Mouse (Mus musculus): ENCODE measurements at regions not wholly inside any gene's neighbourhood (a gene's known extent, or its start where the extent isn't known, plus 50 kb on each side); places are given as distances from the start of the nearest gene placed in this dataset.

DNA sequence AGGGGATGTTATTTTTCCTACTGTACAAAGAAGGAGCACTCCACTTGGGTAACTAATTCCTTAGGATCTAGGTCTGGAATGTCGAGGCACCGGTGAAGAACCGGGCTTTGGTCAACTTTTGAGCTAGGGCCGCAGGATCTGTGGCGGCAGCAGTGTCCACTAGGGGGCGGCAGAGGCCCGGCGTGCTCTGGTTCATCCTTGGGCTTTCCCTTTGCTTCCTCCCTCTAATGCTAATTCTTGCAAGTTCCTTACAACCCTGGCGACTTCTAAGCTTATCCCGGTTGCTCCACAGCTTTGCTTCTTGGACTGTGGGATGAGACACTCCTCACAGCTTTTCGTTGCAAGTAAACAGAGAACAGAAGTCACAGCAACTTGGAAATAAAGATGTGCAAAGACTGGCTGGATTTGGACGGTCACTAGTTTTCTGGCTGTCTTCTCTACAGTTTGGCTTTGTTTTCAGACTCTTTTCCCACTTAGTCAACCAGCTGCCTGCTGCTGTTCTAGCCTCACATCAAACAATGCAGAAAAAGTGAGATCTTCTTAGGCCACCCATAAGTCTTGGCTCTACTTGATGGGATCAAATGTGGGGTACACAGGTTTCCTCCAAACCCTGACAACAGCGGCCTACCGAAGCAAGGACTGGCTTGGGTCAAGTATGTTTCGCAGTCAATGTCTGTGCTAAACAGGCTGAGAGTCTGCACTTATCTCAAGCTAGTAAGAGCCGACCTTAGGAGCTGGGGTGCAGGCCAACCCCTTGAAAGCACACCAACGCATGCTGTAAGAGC lies 51.2 kb upstream of the Tmem72 start:
- DNase-seq (ENCODE audit: low read depth): peak; percentile 41

GRCm38 (mm10) chr6:116774954-116775675 lies 58.4 kb upstream of the Tmem72 start:
- peak; percentile 10 for DNase-seq (ENCODE audit: low read depth)

DNA sequence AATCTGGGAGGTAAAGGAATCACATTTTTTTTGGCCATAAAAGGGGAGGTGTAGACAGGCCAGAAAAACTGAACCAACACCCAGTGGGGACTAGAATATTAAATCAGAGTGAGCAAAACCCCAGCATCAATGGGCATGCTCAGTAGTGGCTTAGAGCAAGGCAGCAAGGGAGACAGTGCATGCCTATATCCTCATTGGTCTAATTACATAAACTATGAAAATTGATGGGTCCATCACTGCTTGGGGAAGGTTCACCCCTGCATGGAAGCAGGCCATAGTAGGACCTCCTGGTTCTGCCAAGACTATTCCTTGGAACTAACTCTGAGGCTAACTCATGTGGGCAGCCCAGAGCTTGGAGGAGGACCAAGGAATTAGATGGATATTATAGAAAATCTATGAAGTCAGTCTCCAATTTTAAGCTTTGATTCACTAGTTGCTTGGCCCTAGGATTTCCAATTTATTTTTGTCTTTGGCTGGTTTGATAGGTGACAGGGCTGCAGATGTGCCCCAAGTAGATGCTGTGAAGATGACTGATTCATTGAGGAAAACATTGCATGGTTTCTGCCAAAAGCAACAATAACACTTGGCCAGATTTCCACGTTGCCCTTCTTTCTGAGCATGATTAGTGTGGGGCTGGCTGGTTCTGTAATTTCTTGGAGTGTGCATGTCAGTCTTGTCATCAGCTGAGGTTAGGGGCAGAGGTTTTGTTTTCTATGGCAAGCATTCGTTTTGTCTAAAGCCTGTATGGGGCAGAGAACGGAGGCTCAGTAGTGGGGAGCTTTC lies 70.0 kb upstream of the Tmem72 start:
- DNase-seq (ENCODE audit: low read depth): no peak

DNA sequence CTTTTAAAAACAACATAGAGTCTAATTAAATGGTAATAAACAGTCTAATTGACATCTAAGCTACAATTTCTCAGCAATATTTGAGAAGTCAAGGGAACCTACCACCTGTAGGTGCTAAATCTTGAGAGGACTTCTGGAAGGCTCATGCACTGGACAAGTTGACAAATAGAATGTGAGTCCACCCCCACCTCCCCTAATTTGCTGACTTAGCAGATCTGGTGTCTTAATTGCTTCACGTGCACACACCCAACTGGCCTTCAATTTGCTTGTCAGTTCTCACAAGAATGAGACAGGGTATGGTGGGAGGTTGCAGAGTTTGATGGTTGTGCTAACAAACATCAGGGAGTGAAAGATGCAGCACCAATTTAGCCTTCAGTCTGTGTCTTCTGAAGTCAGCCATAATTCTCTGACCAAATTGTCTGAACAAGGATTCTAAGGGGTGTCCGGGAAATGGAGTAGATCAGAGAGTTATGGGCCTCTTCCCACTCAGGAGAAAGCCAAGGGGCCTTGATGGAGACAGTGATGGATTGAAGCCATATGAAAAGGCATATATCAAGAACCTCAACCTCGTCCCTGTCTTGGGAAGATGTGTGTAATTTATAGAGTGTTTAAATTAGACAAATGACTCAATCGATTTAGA lies 76.7 kb upstream of the Tmem72 start:
- no peak for DNase-seq (ENCODE audit: low read depth)

- no peak for DNase-seq (ENCODE audit: low read depth)
These were observed 77.2 kb upstream of the Tmem72 start for GRCm38 (mm10) chr6:116793961-116794336.

GRCm38 (mm10) chr6:116821215-116821912 lies 104.7 kb upstream of the Tmem72 start:
- no peak for DNase-seq (ENCODE audit: low read depth)

DNA sequence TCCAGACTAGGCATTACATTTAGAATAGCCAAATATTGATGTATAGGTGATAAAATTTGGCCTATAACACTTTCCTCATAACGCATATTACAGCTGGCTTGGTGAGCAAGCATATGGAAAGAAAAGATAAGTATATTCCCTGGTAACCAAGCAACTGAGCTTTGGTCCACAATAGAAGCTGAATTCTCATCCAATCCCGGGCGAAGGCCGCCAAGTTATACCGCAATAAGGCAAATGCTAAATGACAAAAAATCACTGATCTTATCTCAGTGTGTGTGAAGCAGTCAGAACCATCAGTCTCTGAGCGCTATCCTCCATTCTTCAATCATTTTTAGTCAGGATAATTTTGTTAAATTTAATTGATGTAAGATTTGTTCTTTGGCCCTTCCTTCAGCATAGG lies 105.9 kb upstream of the Tmem72 start:
- no peak for DNase-seq (ENCODE audit: low read depth)

DNA sequence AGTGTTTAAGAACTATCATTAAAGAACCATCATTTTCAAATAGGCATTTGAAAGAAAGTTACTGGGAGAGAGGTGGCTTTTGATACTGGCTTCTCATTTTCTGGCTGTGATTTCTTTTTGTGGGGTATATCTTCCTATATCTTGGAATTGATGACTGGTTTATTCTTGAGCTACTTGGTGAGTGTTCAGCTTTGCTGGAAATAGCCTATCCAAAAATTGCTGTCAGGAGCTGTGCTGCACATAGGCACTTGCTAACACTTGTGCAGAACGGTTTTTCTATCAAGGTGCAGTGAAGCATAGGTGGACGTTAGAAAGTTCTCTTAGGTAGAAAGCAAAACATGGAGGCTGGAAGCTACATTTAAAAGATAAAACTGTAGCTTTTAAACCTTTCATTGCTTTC lies 108.9 kb upstream of the Tmem72 start:
- DNase-seq (ENCODE audit: low read depth): no peak

GRCm38 (mm10) chr6:116829341-116829740 lies 112.6 kb upstream of the Tmem72 start:
- DNase-seq (ENCODE audit: low read depth): no peak

DNA sequence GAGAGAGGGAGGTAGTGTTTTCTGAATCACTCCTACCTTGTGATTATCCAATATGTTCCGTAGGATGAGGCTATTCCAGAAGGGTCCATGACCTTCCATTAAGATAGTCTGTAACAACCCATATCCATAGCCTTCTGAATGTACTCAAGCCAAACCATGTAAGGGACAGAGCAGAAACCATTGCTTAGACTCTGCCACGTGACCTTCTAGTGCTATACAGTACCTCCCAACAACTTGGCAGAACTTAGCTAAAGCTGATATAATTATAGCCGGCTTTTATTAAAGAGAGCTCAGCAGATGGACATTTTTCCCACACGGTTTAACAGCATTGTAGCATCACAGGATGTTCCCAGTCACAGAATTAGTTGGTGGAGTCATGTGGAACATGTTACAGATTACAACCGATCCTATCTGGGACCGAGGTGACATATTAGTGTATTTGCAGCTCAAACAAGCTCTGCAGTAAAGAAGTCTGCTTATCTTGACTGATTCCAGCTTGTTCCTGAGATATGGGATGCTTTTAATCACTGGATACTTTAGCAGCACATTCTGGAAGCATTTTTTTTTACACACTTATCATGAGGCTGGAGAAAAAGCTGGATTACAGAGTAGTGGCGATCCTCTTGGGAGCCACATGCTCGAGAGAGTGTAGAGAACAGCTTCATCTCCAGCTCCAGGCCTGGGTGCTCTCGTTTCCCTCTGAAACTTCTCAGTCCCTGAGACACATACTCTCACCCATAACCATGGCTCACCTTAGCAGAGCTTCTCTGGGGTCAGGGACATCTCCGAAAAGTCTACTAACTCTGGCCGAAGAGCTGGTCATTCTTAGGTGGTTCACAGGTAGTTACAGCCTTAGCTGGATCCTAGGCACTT lies 129.5 kb upstream of the Tmem72 start:
- no peak for DNase-seq (ENCODE audit: low read depth)

DNA sequence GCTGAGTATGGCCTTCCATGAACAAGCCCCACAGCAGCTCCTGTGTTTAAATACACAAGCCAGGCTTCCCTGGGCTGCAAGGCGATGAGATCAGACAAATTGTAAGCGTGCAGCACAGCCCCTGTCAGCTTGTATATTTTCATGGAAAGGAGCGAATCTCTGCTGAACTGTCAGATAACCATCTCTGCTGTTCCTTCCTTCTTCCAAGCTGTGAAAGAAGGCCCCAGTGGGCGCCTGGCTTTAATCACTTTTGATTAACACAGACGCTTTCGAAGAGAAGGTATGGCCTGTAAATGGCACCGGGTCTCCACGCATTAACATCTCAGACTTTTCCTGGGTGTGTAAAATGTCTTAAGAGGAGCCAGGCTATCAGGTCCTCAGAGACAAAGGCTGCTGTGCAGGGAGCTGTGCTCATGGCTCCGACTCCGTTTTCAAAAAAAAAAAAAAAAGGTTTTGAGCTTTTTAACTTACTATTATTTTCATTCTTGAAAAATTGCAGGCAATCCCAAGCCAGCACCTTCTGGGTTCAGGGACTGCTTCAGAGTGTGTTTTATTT lies 131.9 kb upstream of the Tmem72 start:
- no peak for DNase-seq (ENCODE audit: low read depth)

DNA sequence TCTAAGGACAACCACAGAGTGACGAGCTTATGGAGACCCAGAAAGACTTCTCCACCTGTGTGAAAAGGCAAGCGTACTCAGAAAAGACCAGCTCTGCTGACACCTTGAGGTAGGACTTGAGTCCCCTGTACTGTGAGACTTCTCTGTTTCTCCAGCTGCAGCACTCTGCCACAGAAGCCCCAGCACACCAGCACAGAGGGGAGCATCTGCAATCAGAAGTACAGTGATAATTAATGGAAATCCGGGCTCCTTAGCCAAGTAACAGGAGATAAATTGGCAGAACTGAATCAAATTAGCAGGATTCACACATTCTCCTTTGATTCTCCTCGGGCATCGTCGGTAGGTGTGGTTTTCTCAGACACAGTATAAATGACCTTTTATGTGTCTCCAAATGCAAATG lies 137.3 kb upstream of the Tmem72 start:
- DNase-seq (ENCODE audit: low read depth): no peak

- DNase-seq (ENCODE audit: low read depth): no peak
These were observed 139.4 kb upstream of the Tmem72 start for GRCm38 (mm10) chr6:116856093-116856492.

- DNase-seq (ENCODE audit: low read depth): no peak
These were observed 140.3 kb upstream of the Tmem72 start for GRCm38 (mm10) chr6:116856917-116857491.

DNA sequence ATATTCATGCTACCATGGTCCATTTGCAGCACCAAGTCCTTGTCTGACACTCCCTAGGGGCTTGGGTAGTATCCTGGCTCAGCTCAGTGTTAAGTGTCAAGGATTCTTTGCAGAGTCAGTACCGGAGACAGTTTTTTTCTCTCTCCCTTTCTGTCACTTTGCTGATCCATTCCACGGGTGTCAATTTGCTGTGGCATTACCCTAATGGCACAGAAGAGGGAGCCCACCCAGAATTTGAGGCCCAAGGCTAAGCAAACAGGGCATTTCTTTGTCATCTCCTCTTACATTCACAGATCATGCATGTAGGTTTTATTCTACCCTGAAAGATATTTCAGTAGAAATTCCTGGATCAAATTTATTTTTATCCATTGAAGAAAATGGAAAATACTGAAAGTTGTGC lies 146.4 kb upstream of the Tmem72 start:
- DNase-seq (ENCODE audit: low read depth): no peak

DNA sequence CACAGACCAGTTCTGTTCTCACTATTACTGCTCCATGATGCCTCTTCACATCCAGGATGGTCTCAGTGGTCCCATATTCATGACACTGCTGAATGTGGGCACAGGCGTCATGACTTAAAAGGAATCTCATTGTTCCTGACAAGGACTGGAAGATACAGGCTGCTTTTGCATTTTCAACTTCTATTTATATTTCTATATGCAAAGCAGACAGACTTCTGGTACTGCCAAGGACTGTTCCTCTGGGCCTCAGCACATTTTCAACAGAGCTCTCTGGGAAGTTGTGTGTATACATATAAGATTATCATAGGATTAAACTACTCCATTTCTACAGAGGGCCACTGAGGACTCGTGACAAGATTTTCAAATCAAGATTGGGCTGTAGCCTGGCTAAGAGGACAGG lies 146.9 kb upstream of the Tmem72 start:
- no peak for DNase-seq (ENCODE audit: low read depth)

DNA sequence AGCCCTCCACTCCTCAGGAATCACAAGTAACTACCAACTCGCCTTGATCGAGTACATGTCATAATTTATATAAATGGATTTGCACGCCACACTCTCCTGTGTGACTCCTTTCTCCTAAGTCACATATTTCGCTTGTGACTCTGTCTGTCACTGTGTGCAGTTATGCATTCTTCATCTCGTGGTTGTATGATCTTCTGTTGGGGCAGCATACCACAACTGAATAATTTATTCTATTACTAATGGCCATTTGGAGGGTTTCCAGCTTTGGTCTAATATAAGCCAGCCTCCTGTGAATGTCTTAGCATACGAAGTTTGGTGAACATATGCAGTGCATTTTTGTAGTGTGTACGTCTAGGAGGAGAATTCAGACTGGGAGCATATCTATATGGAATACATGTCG lies 176.6 kb upstream of the Tmem72 start:
- no peak for DNase-seq (ENCODE audit: low read depth)

GRCm38 (mm10) chr6:116894252-116894651 lies 177.5 kb upstream of the Tmem72 start:
- no peak for DNase-seq (ENCODE audit: low read depth)

DNA sequence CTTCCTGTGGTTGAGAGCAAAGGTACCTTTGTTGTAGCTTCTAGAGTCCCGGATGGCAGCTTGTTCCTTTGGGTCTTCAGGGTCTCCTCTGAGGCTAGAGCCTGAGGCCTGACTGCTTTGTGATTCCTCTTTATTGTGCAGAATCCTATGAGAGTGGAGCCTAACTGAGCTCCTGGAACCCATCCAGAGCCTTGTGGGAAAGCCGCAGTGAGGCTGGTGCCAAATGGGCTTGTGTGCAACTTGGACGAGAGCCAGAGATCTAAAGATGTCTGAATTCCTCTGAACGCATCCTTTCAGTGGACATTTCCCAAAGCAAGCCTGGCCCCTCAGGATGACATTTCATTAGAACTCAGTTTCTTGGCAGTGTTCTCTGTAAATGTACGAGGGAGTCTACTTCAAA lies 178.4 kb upstream of the Tmem72 start:
- peak; percentile 13 for DNase-seq (ENCODE audit: low read depth)

DNA sequence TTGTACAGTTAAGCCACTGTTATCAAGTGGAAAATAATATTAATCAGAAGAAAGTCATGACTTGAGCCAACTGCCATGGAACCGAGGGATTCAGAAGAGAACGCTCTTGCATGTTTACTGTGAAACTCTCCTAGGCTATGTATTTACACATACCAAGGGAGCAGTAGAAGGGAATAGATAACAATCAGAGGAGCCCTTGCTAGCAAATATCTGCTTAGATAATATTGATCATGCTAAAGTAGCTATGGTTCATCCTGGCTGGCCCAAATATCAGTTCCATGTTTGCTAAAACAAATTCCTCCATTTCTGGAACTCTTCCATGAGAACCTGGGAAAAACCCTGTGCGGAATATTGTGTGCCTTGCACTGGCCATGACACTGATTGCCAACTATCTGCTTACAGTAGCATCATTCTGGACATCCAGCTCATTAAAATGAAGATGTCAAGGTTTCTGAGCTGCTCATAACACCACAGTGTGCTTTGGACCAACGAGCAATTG lies 179.5 kb upstream of the Tmem72 start:
- no peak for DNase-seq (ENCODE audit: low read depth)

Measured in 416B (cell line).